Mouse (Mus musculus): ENCODE results near the gene Chrdl2.

DNA sequence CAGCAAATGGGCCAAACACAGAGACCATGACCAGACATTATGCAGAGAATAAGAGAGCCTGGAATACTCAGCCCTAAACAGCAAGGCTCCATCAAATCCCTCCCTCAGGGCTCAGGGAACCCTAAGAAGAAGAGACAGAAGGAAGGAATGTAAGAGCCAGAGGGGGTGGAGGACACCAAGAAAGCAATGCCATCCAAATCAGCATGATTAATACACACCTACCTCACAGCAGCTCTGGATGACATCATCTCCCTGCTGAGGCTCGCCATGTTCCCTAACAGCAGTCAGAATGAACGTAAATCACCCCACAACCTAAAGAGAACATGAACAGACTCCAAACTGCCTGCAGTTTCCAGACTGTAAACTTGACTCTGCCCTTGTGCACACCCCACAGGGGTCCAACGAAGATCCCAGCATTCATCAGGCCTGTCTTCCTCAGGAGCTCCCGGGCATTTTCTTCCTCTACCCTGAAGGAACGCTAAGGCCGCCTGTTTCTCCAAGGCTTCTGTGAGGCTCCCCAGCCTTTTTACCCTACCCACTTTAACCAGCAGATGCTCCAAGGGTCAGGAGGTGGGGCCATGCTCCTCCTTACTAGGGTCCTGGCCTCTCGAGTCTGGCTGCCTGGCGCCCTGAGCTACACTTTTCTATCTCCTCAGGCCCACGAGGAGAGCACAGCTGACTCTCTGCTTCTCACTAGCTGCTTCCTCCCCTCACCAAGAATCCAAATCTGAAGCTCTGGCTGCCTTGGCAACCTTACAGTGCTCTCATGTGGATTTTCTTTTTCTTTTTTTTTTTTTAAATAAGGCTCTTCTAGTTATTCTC is 40.7 kb upstream of the Chrdl2 start:
- TF ChIP-seq CTCF (IDR thresholded peaks at IDR 0.05; ENCODE audit: low read depth, low read length) (no peak), POLR2AphosphoS5 (IDR thresholded peaks at IDR 0.05; ENCODE audit: insufficient replicate concordance, low read depth, low read length) (no peak), TAL1 (conservative IDR thresholded peaks at IDR 0.05; ENCODE audit: low read depth, low read length) (no peak), GATA2 (IDR thresholded peaks at IDR 0.05; ENCODE audit: borderline replicate concordance, low read depth, low read length) (no peak), GATA1 (IDR thresholded peaks at IDR 0.05; ENCODE audit: borderline replicate concordance, low read length) (no peak)
